Mouse (Mus musculus): ENCODE measurements around the gene Grip1.

Grip1 gene

GRCm38 (mm10) chr10:119951460-119951859, 497.8 kb downstream of the Grip1 start:
- DNase-seq (ENCODE audit: low spot score): no peak

DNA sequence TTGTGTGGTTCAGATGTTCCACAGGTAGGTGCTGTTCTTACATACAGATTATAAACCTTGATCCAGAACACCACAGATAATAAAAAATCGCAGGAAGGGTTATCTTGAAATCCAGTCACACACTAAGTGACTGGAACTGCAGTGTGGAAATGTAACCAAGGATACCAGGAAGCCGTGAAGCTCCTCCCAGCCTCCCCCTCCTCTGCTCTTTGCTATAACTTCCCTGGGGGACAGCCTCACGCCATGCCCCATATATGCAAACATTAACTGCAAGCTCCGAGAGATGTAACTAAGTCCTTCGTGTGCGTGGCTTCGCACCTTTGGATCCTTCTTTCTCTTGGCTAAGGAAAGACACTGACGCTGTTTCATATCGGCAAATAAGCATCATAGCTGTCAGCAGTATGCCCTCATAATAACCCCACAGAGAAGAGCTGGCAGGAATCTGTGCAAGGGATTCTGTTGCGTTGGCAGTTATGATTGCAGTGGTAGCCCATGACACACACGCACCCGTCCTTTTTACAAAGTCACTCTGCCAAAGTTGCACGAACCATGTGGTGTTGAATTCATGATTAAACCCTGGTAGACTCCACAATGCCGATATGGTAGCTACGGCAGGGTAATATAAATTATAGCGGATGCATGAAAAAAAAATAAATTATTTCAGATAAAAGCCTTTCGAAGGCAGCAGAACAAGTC, 503.8 kb downstream of the Grip1 start:
- DNase-seq (ENCODE audit: low spot score): no peak

- DNase-seq (ENCODE audit: low spot score): no peak
Observed at GRCm38 (mm10) chr10:119960915-119961314, 507.3 kb downstream of the Grip1 start.

DNA sequence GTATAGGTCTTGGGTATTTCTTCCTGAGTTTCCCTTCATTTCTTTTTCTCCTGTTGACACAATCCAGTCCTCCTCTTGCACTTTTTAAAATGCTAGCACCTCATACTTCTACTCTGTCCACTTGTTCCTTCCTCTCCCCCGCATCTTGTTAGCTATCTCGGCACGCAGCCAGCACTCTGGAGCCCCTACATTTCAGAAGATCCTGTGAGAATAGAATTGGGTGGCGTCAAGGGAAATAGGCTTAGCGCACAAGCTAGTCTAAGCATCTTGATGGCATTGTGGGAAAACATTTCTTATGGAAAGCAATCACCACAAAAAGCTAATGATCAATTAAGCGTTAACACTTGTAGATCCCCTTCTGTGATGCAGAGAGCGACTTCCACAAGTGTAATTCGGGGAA, 512.7 kb downstream of the Grip1 start:
- no peak for DNase-seq (ENCODE audit: low spot score)

GRCm38 (mm10) chr10:119979396-119979795, 525.8 kb downstream of the Grip1 start:
- DNase-seq (ENCODE audit: low spot score): no peak

GRCm38 (mm10) chr10:119980032-119980431, 526.4 kb downstream of the Grip1 start:
- DNase-seq (ENCODE audit: low spot score): no peak

DNA sequence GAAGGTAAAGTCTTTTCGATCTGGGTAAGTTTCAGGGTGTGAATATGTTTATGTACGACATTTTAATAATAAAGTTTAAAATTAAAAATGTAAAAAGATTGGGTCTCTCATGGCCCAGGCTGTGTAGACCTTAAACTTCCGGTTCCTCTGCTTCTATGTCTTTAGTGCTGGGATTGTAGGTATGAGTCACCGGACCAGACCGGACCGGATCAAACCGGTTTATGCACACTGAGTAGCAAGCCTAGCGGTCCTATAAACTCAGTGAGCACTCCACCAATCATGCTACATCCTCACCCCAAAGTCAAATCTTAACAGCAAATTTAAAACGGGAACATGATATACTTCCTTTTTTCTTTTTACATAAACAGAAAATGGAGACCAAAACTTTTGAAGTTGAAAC, 530.7 kb downstream of the Grip1 start:
- no peak for DNase-seq (ENCODE audit: low spot score)

GRCm38 (mm10) chr10:119998475-119998874, 544.8 kb downstream of the Grip1 start:
- no peak for DNase-seq (ENCODE audit: low spot score)

DNA sequence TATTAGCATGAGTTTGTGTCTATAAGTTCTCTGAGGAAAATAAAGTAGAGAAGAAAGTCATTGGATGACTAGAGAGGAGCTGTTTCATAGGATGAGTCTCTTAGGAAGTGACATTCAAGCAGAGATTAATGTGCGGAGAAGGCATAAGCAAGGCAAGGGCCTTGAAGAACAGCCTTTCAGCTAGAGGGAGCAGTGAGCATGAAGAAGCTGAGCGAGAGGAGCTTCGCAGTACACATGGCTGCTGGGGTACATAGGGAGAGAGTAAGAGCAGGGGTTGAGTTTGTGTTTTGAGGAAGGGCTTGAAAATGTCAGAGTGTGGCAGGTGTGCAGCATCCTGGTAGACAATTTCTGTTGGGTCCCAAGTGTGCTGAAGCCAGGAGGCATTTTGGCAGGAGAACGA, 548.5 kb downstream of the Grip1 start:
- DNase-seq (ENCODE audit: low spot score): no peak

- no peak for DNase-seq (ENCODE audit: low spot score)
Observed at GRCm38 (mm10) chr10:120004096-120004495, 550.5 kb downstream of the Grip1 start.

DNA sequence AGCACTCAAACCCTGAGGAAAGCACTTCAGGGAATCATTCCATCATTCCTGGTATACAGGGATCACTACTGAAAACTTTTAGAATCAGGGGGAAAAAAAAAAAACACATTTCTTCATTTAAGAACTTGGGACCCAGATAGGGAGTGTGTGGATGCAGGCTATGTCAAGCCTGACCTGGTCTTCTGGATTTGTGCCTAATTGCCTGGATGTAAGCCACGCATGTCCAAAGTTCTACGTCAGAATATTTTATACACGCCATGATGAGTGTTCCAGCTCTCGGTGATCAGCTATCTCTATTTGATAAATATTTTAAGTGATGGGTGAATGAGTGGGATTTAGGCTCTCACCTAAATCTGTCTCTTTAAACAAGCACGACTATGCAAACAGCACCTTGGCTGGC, 552.0 kb downstream of the Grip1 start:
- DNase-seq (ENCODE audit: low spot score): no peak

- DNase-seq (ENCODE audit: low spot score): no peak
Observed at GRCm38 (mm10) chr10:120012331-120012730, 558.7 kb downstream of the Grip1 start.

DNA sequence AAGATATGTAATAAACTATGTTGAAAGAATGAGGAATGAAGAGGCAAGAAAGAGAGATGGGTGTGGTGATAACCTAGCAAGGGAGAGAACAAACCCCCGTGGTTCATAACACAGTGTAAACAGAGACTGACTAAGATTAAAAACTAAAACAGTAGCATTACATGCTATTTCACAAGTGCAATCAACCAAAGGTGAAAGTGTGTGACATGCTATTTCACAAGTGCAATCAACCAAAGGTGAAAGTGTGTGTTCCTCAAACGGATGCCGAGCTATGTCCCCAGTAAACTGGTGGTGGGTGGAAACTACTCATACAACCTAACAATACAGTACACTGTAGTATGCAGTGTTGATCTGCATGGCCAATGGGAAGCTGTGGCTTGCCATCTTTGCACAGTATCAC, 561.5 kb downstream of the Grip1 start:
- no peak for DNase-seq (ENCODE audit: low spot score)

- DNase-seq (ENCODE audit: low spot score): peak; percentile 45
Observed at GRCm38 (mm10) chr10:120026437-120026836, 572.8 kb downstream of the Grip1 start.

DNA sequence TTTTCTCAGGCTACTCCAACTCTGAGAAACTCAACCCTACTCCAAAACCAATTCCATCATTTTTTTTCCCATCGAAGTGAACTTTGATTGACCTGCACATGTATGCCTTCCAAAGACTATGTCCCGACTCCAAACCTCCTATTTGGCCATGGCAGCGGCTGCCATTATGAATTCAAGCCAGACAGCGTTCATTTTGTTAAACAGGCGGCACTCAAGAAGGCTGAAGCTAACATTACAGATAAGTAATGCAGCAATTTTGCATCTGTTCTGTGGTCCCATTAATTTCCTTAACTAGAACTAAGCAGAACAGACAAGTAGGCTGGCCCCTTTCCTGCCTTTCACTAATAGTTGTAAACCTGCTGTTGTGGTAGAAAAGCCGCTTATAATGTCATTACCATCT, 577.3 kb downstream of the Grip1 start:
- DNase-seq (ENCODE audit: low spot score): no peak

- no peak for DNase-seq (ENCODE audit: low spot score)
Observed at GRCm38 (mm10) chr10:120031316-120031715, 577.7 kb downstream of the Grip1 start.

DNA sequence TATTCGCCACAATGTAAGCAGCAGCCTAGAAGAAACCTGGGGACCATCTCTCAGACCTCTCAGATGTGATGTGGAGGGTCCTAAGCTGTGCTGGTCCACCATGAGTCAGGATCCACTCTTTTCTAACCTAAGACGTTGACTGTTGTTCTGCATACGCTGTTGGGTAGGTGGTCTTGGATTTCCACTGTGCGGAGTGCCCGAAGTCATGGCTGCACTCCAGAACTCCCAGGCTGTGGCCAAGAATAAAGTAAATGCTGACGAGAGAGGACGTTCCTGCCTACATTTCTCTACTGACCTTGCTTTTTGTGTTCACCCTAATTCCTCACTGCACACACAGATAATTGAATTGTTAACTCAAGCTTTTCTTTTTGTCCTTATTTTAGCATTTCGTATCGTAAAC, 580.2 kb downstream of the Grip1 start:
- no peak for DNase-seq (ENCODE audit: low spot score)

DNA sequence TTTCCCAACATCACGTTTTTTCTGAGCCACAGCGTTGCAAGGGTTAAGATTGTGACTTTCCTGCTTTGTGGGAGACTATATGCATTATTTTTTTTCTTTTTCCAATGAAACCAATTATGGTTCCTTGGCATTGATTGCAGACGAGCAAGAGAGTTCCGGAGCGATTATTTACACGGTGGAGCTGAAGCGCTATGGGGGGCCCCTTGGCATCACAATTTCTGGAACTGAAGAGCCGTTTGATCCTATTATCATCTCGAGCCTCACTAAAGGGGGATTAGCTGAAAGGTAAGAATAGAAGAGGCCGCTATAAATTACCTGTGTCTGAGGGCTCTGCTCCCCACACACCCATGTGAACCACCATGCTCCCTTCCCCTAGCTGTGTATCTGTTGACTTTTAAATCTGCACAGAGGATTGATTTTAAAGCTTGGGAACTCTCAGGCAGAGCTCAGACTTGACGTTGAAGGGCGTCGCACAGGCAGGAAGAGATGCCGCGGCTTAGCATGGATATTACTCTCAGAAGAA, 581.6 kb downstream of the Grip1 start:
- DNase-seq (ENCODE audit: low spot score): peak; percentile 45

- peak; percentile 32 for DNase-seq (ENCODE audit: low spot score)
Observed at GRCm38 (mm10) chr10:120035824-120036223, 582.2 kb downstream of the Grip1 start.

GRCm38 (mm10) chr10:120038194-120038593, 584.6 kb downstream of the Grip1 start:
- no peak for DNase-seq (ENCODE audit: low spot score)

DNA sequence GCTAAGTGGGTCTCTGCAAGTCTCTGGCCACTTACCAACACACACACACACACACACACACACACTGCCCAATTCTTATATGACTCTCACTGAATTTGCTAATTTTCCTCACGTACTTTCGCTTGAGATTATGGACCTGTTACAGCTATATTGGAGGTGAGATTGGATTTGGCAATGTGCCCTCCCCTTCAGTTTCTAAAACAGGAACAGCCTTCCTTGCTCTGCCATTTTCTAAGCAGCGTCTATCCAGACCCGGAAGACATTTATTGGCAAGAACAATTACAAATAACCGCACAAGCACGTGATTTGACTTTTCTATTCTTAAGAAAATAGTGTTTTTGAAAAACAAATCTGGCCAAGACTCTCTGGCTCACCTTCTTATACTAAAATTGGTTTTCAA, 590.6 kb downstream of the Grip1 start:
- DNase-seq (ENCODE audit: low spot score): no peak

- no peak for DNase-seq (ENCODE audit: low spot score)
Observed at GRCm38 (mm10) chr10:120044714-120045234, 591.1 kb downstream of the Grip1 start.

GRCm38 (mm10) chr10:120060579-120061237, 607.1 kb downstream of the Grip1 start:
- no peak for DNase-seq (ENCODE audit: low spot score)

All from retina, embryonic 14.5 days (tissue).